Mouse (Mus musculus): ENCODE measurements at regions not wholly inside any gene's neighbourhood (a gene's known extent, or its start where the extent isn't known, plus 50 kb on each side); places are given as distances from the start of the nearest gene placed in this dataset.
A peak's percentile ranks its signal among the peaks of the same experiment; 100 is the strongest.

- Histone ChIP-seq H3K4me2 (ENCODE audit: low read depth, low read length) (no peak overlapping the region), H3K9me3 (ENCODE audit: control insufficient read depth, low read length) (no peaks in the 10 kb centered on the region), H3K27me3 (ENCODE audit: control insufficient read depth, insufficient read depth, low read length) (no peaks in the 10 kb centered on the region), H3K36me3 (ENCODE audit: control insufficient read depth, insufficient read depth, low read length) (no peaks in the 10 kb centered on the region), H3K27ac (ENCODE audit: low read depth, low read length) (no peak overlapping the region), H3K9ac (replicated peaks; ENCODE audit: low read depth, low read length) (no peak overlapping the region), H3K4me1 (ENCODE audit: control insufficient read depth, insufficient read depth, low read length) (no peaks in the 10 kb centered on the region), H3K4me3 (ENCODE audit: low read depth, low read length) (no peak overlapping the region)
- WGBS: 79% methylated on average over 2 of the region's 2 CpGs
- ATAC-seq (ENCODE audit: low read depth): no peak
Observed at GRCm38 (mm10) chr1:120776906-120777305, 174.7 kb downstream of the En1 start.

- Histone ChIP-seq H3K36me3 (ENCODE audit: control insufficient read depth, insufficient read depth, low read length) (no peaks in the 10 kb centered on the region), H3K27me3 (ENCODE audit: control insufficient read depth, insufficient read depth, low read length) (no peaks in the 10 kb centered on the region), H3K4me3 (ENCODE audit: low read depth, low read length) (no peak overlapping the region), H3K27ac (ENCODE audit: low read depth, low read length) (no peak overlapping the region), H3K9ac (replicated peaks; ENCODE audit: low read depth, low read length) (no peak overlapping the region), H3K9me3 (ENCODE audit: control insufficient read depth, low read length) (no peaks in the 10 kb centered on the region), H3K4me1 (ENCODE audit: control insufficient read depth, insufficient read depth, low read length) (no peaks in the 10 kb centered on the region), H3K4me2 (ENCODE audit: low read depth, low read length) (no peak overlapping the region)
- WGBS: 89% methylated on average over 2 of the region's 2 CpGs
- no peak for ATAC-seq (ENCODE audit: low read depth)
Observed at GRCm38 (mm10) chr1:120777468-120777867, 175.2 kb downstream of the En1 start.

GRCm38 (mm10) chr1:120795245-120795644 lies 193.0 kb downstream of the En1 start:
- H3K9ac ChIP-seq (replicated peaks; ENCODE audit: low read depth, low read length): no peak overlapping the region
- no peaks in the 10 kb centered on the region for H3K9me3 ChIP-seq (ENCODE audit: control insufficient read depth, low read length)
- no peaks in the 10 kb centered on the region for H3K27me3 ChIP-seq (ENCODE audit: control insufficient read depth, insufficient read depth, low read length)
- H3K27ac ChIP-seq (ENCODE audit: low read depth, low read length): no peak overlapping the region
- H3K4me3 ChIP-seq (ENCODE audit: low read depth, low read length): no peak overlapping the region
- no peak overlapping the region for H3K4me2 ChIP-seq (ENCODE audit: low read depth, low read length)
- H3K4me1 ChIP-seq (ENCODE audit: control insufficient read depth, insufficient read depth, low read length): no peaks in the 10 kb centered on the region
- 68% methylated on average over 14 of the region's 14 CpGs for WGBS
- no peaks in the 10 kb centered on the region for H3K36me3 ChIP-seq (ENCODE audit: control insufficient read depth, insufficient read depth, low read length)
- ATAC-seq (ENCODE audit: low read depth): no peak

GRCm38 (mm10) chr1:120801248-120801979 lies 199.2 kb downstream of the En1 start:
- Histone ChIP-seq H3K27me3 (ENCODE audit: control insufficient read depth, insufficient read depth, low read length) (no peaks in the 10 kb centered on the region), H3K27ac (ENCODE audit: low read depth, low read length) (no peak overlapping the region), H3K36me3 (ENCODE audit: control insufficient read depth, insufficient read depth, low read length) (no peaks in the 10 kb centered on the region), H3K4me2 (ENCODE audit: low read depth, low read length) (no peak overlapping the region), H3K9ac (replicated peaks; ENCODE audit: low read depth, low read length) (no peak overlapping the region), H3K4me1 (ENCODE audit: control insufficient read depth, insufficient read depth, low read length) (no peaks in the 10 kb centered on the region), H3K4me3 (ENCODE audit: low read depth, low read length) (no peak overlapping the region), H3K9me3 (ENCODE audit: control insufficient read depth, low read length) (no peaks in the 10 kb centered on the region)
- ATAC-seq (ENCODE audit: low read depth): no peak
- WGBS: 41% methylated on average over 5 of the region's 5 CpGs

GRCm38 (mm10) chr1:120801980-120802364 lies 199.8 kb downstream of the En1 start:
- H3K27ac ChIP-seq (ENCODE audit: low read depth, low read length): no peak overlapping the region
- no peaks in the 10 kb centered on the region for H3K9me3 ChIP-seq (ENCODE audit: control insufficient read depth, low read length)
- WGBS: 83% methylated on average over 8 of the region's 8 CpGs
- no peak for ATAC-seq (ENCODE audit: low read depth)
- H3K9ac ChIP-seq (replicated peaks; ENCODE audit: low read depth, low read length): no peak overlapping the region
- no peak overlapping the region for H3K4me3 ChIP-seq (ENCODE audit: low read depth, low read length)
- H3K27me3 ChIP-seq (ENCODE audit: control insufficient read depth, insufficient read depth, low read length): no peaks in the 10 kb centered on the region
- no peak overlapping the region for H3K4me2 ChIP-seq (ENCODE audit: low read depth, low read length)
- H3K36me3 ChIP-seq (ENCODE audit: control insufficient read depth, insufficient read depth, low read length): no peaks in the 10 kb centered on the region
- no peaks in the 10 kb centered on the region for H3K4me1 ChIP-seq (ENCODE audit: control insufficient read depth, insufficient read depth, low read length)

GRCm38 (mm10) chr1:120814441-120814840 lies 212.2 kb downstream of the En1 start:
- no peaks in the 10 kb centered on the region for H3K4me1 ChIP-seq (ENCODE audit: control insufficient read depth, insufficient read depth, low read length)
- ATAC-seq (ENCODE audit: low read depth): no peak
- no peaks in the 10 kb centered on the region for H3K27me3 ChIP-seq (ENCODE audit: control insufficient read depth, insufficient read depth, low read length)
- 79% methylated on average over 4 of the region's 4 CpGs for WGBS
- no peaks in the 10 kb centered on the region for H3K36me3 ChIP-seq (ENCODE audit: control insufficient read depth, insufficient read depth, low read length)
- H3K9ac ChIP-seq (replicated peaks; ENCODE audit: low read depth, low read length): no peak overlapping the region
- no peak overlapping the region for H3K27ac ChIP-seq (ENCODE audit: low read depth, low read length)
- no peaks in the 10 kb centered on the region for H3K9me3 ChIP-seq (ENCODE audit: control insufficient read depth, low read length)
- no peak overlapping the region for H3K4me3 ChIP-seq (ENCODE audit: low read depth, low read length)
- H3K4me2 ChIP-seq (ENCODE audit: low read depth, low read length): no peak overlapping the region

- ATAC-seq (ENCODE audit: low read depth): peak; percentile 41; the same call in 1 of the 2 replicates
- 64% methylated on average over 5 of the region's 5 CpGs for WGBS
- no peaks in the 10 kb centered on the region for H3K36me3 ChIP-seq (ENCODE audit: control insufficient read depth, insufficient read depth, low read length)
- H3K27ac ChIP-seq (ENCODE audit: low read depth, low read length): no peak overlapping the region
- no peaks in the 10 kb centered on the region for H3K27me3 ChIP-seq (ENCODE audit: control insufficient read depth, insufficient read depth, low read length)
- no peaks in the 10 kb centered on the region for H3K4me1 ChIP-seq (ENCODE audit: control insufficient read depth, insufficient read depth, low read length)
- H3K9ac ChIP-seq (replicated peaks; ENCODE audit: low read depth, low read length): no peak overlapping the region
- H3K9me3 ChIP-seq (ENCODE audit: control insufficient read depth, low read length): no peaks in the 10 kb centered on the region
- no peak overlapping the region for H3K4me3 ChIP-seq (ENCODE audit: low read depth, low read length)
- no peak overlapping the region for H3K4me2 ChIP-seq (ENCODE audit: low read depth, low read length)
Observed at GRCm38 (mm10) chr1:120816237-120816820, 214.1 kb downstream of the En1 start.

GRCm38 (mm10) chr1:120817563-120817962 lies 215.3 kb downstream of the En1 start:
- no peaks in the 10 kb centered on the region for H3K9me3 ChIP-seq (ENCODE audit: control insufficient read depth, low read length)
- H3K27ac ChIP-seq (ENCODE audit: low read depth, low read length): no peak overlapping the region
- H3K4me1 ChIP-seq (ENCODE audit: control insufficient read depth, insufficient read depth, low read length): no peaks in the 10 kb centered on the region
- no peak overlapping the region for H3K4me2 ChIP-seq (ENCODE audit: low read depth, low read length)
- no peaks in the 10 kb centered on the region for H3K36me3 ChIP-seq (ENCODE audit: control insufficient read depth, insufficient read depth, low read length)
- no peak overlapping the region for H3K4me3 ChIP-seq (ENCODE audit: low read depth, low read length)
- WGBS: 18% methylated on average over 1 of the region's 1 CpGs
- no peak overlapping the region for H3K9ac ChIP-seq (replicated peaks; ENCODE audit: low read depth, low read length)
- peak; percentile 60 for ATAC-seq (ENCODE audit: low read depth)
- no peaks in the 10 kb centered on the region for H3K27me3 ChIP-seq (ENCODE audit: control insufficient read depth, insufficient read depth, low read length)

- Histone ChIP-seq H3K27ac (ENCODE audit: low read depth, low read length) (no peak overlapping the region), H3K4me2 (ENCODE audit: low read depth, low read length) (no peak overlapping the region), H3K4me1 (ENCODE audit: control insufficient read depth, insufficient read depth, low read length) (no peaks in the 10 kb centered on the region), H3K9ac (replicated peaks; ENCODE audit: low read depth, low read length) (no peak overlapping the region), H3K36me3 (ENCODE audit: control insufficient read depth, insufficient read depth, low read length) (no peaks in the 10 kb centered on the region), H3K9me3 (ENCODE audit: control insufficient read depth, low read length) (no peaks in the 10 kb centered on the region), H3K27me3 (ENCODE audit: control insufficient read depth, insufficient read depth, low read length) (no peaks in the 10 kb centered on the region), H3K4me3 (ENCODE audit: low read depth, low read length) (no peak overlapping the region)
- no peak for ATAC-seq (ENCODE audit: low read depth)
- WGBS: 56% methylated on average over 1 of the region's 1 CpGs
Observed at GRCm38 (mm10) chr1:120831975-120832374, 229.8 kb downstream of the En1 start.

Data from neural tube, embryonic 14.5 days (tissue).